Mouse (Mus musculus) v-Abl transformed pro-B cells (cell line): Measurements from ENCODE around the gene Furin.

ENCODE experiments used
- in situ Hi-C, 2 experiments: fragments of 400-800 bp; cut with MboI; formaldehyde crosslinking; loops; one replicate each; pipeline ENCODE4 v1.15.1; 2025; ENCODE audit not compliant: unreplicated experiment in 2 of 2

Gene Furin

GRCm38 (mm10) chr7:80356351-80356750 is 48.9 kb downstream of the Furin start:
- in situ Hi-C loops: no loop called here

- in situ Hi-C loops: no loop called here
Observed at GRCm38 (mm10) chr7:80352920-80353319, 52.3 kb downstream of the Furin start.

- in situ Hi-C loops: no loop called here
Observed at GRCm38 (mm10) chr7:80350808-80351207, 54.4 kb downstream of the Furin start.

GRCm38 (mm10) chr7:80347670-80348586 is 57.3 kb downstream of the Furin start:
- in situ Hi-C loops: no loop called here

- in situ Hi-C loops: no loop called here
Observed at GRCm38 (mm10) chr7:80346830-80347229, 58.4 kb downstream of the Furin start.

GRCm38 (mm10) chr7:80346173-80346572 is 59.1 kb downstream of the Furin start:
- in situ Hi-C loops: no loop called here

GRCm38 (mm10) chr7:80343270-80344018 is 61.8 kb downstream of the Furin start:
- in situ Hi-C loops: loop anchor here (5.0 kb wide), 1 partner anchor 34 kb away; no protein-coding TSS in a partner anchor

- in situ Hi-C loops: loop anchor here (5.0 kb wide), 1 partner anchor 34 kb away; no protein-coding TSS in a partner anchor
Observed at GRCm38 (mm10) chr7:80342858-80343257, 62.4 kb downstream of the Furin start, which contains the start of gene Hddc3. Gene Hddc3 (plus strand): TSS chr7:80343104.

- in situ Hi-C loops: loop anchor here (5.0 kb wide), 1 partner anchor 36 kb away; no protein-coding TSS in a partner anchor
Observed at GRCm38 (mm10) chr7:80341793-80342192, 63.4 kb downstream of the Furin start.

GRCm38 (mm10) chr7:80340793-80341192 is 64.4 kb downstream of the Furin start, which contains the start of gene Unc45a:
Gene Unc45a (minus strand): TSS chr7:80341005.
- in situ Hi-C loops: loop anchor here (5.0 kb wide), 1 partner anchor 37 kb away; no protein-coding TSS in a partner anchor

- in situ Hi-C loops: loop anchor here (5.0 kb wide), 1 partner anchor 37 kb away; no protein-coding TSS in a partner anchor
Observed at GRCm38 (mm10) chr7:80339793-80340628, 65.2 kb downstream of the Furin start.

GRCm38 (mm10) chr7:80339371-80339770 is 65.9 kb downstream of the Furin start:
- in situ Hi-C loops: no loop called here
